Mouse (Mus musculus) G1E (cell line): ENCODE measurements at regions not wholly inside any gene's neighbourhood (a gene's known extent, or its start where the extent isn't known, plus 50 kb on each side); places are given as distances from the start of the nearest gene placed in this dataset.

Experiments
- CTCF ChIP-seq: IDR thresholded peaks from 2 replicates; pipeline ENCODE4 v1.5.1; 2012; ENCODE audit warnings: low read depth, low read length, inconsistent platforms, mixed read lengths
- GATA1 ChIP-seq: IDR thresholded peaks from 2 replicates; pipeline ENCODE4 v1.6.1; 2012; ENCODE audit warnings: borderline replicate concordance, low read length, inconsistent platforms, mixed read lengths
- GATA2 ChIP-seq: IDR thresholded peaks from 2 replicates; pipeline ENCODE4 v1.6.1; 2012; ENCODE audit warnings: low read depth, low read length, inconsistent platforms, borderline replicate concordance
- POLR2AphosphoS5 ChIP-seq: IDR thresholded peaks from 2 replicates; pipeline ENCODE4 v1.6.1; 2012; ENCODE audit warnings: low read depth, low read length, inconsistent platforms; ENCODE audit not compliant: insufficient replicate concordance
- TAL1 ChIP-seq: conservative IDR thresholded peaks from 2 replicates; pipeline ENCODE4 v1.6.1; 2012; ENCODE audit warnings: low read depth, low read length, inconsistent platforms, mixed read lengths

GRCm38 (mm10) chr2:148497452-148498302, 54.3 kb upstream of the Cd93 start:
- TF ChIP-seq CTCF (no peak), POLR2AphosphoS5 (no peak), GATA1 (no peak), TAL1 (no peak), GATA2 (no peak)
